Mouse (Mus musculus) cerebellum, postnatal 14 days (tissue): ENCODE measurements around the gene Spg21.

Experiments
- DNase-seq, 2 experiments: peaks; one replicate each; pipeline ENCODE4 v3.0.0; 2021; ENCODE audit warnings: mixed read lengths in 2 of 2

The Spg21 gene

GRCm38 (mm10) chr9:65536491-65536890 lies 75.7 kb downstream of the Spg21 start:
- no peak for DNase-seq
